Mouse (Mus musculus): ENCODE measurements around the gene Lrrc36.

DNA sequence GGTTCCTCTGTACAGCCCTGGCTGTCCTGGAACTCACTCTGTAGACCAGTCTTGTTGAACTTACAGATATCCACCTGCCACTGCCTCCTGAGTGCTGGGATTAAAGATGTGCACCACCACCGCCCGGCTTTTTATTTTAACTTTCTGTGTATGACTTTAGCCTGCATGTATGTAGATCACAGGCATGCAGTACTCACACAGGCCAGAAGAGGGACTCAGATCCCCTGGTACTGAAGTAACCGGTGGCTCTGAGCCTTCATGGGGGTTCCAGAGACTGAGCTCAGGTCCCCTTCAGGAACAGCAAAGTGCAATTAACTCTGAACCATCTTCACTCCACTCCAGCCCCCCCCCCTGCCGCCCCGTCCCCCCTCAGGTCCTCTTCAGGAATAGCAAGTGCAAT is 25.5 kb downstream of the Lrrc36 start:
- TF ChIP-seq GATA1 (IDR thresholded peaks at IDR 0.05; ENCODE audit: borderline replicate concordance, low read length) (no peak), FLI1 (IDR thresholded peaks at IDR 0.05; ENCODE audit: low read length) (no peak)
